Mouse (Mus musculus): ENCODE data around the gene Ttc39b.

The Ttc39b gene

GRCm38 (mm10) chr4:83323910-83324684 lies at the start of gene Ttc39b:
Gene Ttc39b, minus strand, starts transcription at chr4:83324255.
- peak; percentile 89 for DNase-seq (ENCODE audit: low spot score)

- no peak for DNase-seq (ENCODE audit: low spot score)
Observed at GRCm38 (mm10) chr4:83373381-83373780, 49.3 kb upstream of the Ttc39b start.

GRCm38 (mm10) chr4:83357738-83358137 lies 33.7 kb upstream of the Ttc39b start:
- DNase-seq (ENCODE audit: low spot score) = no peak

- DNase-seq (ENCODE audit: low spot score) = no peak
Observed at GRCm38 (mm10) chr4:83354786-83355185, 30.7 kb upstream of the Ttc39b start.

GRCm38 (mm10) chr4:83353949-83354348 lies 29.9 kb upstream of the Ttc39b start:
- DNase-seq (ENCODE audit: low spot score) = no peak

- DNase-seq (ENCODE audit: low spot score) = no peak
Observed at GRCm38 (mm10) chr4:83353276-83353675, 29.2 kb upstream of the Ttc39b start.

GRCm38 (mm10) chr4:83350719-83351118 lies 26.7 kb upstream of the Ttc39b start:
- DNase-seq (ENCODE audit: low spot score) = no peak

- no peak for DNase-seq (ENCODE audit: low spot score)
Observed at GRCm38 (mm10) chr4:83348970-83349369, 24.9 kb upstream of the Ttc39b start.

- DNase-seq (ENCODE audit: low spot score) = no peak
Observed at GRCm38 (mm10) chr4:83343895-83344294, 19.8 kb upstream of the Ttc39b start.

GRCm38 (mm10) chr4:83343146-83343823 lies 19.2 kb upstream of the Ttc39b start:
- no peak for DNase-seq (ENCODE audit: low spot score)

- DNase-seq (ENCODE audit: low spot score) = no peak
Observed at GRCm38 (mm10) chr4:83342268-83342970, 18.4 kb upstream of the Ttc39b start.

- no peak for DNase-seq (ENCODE audit: low spot score)
Observed at GRCm38 (mm10) chr4:83339393-83339792, 15.3 kb upstream of the Ttc39b start.

GRCm38 (mm10) chr4:83337717-83338116 lies 13.7 kb upstream of the Ttc39b start:
- no peak for DNase-seq (ENCODE audit: low spot score)

- DNase-seq (ENCODE audit: low spot score) = no peak
Observed at GRCm38 (mm10) chr4:83330369-83330768, 6.3 kb upstream of the Ttc39b start.

- DNase-seq (ENCODE audit: low spot score) = no peak
Observed at GRCm38 (mm10) chr4:83329615-83330014, 5.6 kb upstream of the Ttc39b start.

GRCm38 (mm10) chr4:83328026-83328945 lies 4.2 kb upstream of the Ttc39b start:
- no peak for DNase-seq (ENCODE audit: low spot score)

- no peak for DNase-seq (ENCODE audit: low spot score)
Observed at GRCm38 (mm10) chr4:83327526-83327925, 3.5 kb upstream of the Ttc39b start.

- no peak for DNase-seq (ENCODE audit: low spot score)
Observed at GRCm38 (mm10) chr4:83325366-83325765, 1.3 kb upstream of the Ttc39b start.

- peak; percentile 68 for DNase-seq (ENCODE audit: low spot score)
Observed at GRCm38 (mm10) chr4:83323201-83323903, 703 bp downstream of the Ttc39b start.

- no peak for DNase-seq (ENCODE audit: low spot score)
Observed at GRCm38 (mm10) chr4:83319736-83320135, 4.3 kb downstream of the Ttc39b start.

- no peak for DNase-seq (ENCODE audit: low spot score)
Observed at GRCm38 (mm10) chr4:83318758-83319157, 5.3 kb downstream of the Ttc39b start.
